Mouse (Mus musculus) CD4-positive, CD25-positive, alpha-beta regulatory T cell, adult 4 months (primary cell): Measurements from ENCODE around the gene Pvrig. TPM values are rescaled to one million over a fixed set of nuclear protein-coding genes. Genes with fewer than 3 reads are reported as not detected.
"Not testable (repeated sequence)": the region's sequence is repeated elsewhere in the genome, so short reads cannot be mapped to it uniquely, and the experiment has no call there.

Experiments
- ATAC-seq: one replicate; pipeline ENCODE4 v1.8.0; 2017
- polyA plus RNA-seq, 2 experiments: library from polyadenylated mRNA; unstranded; fragments of 100-300 nt; shearing (Covaris generic); gene quantifications; one replicate each; pipeline ENCODE4 v1.2.1; 2017

Pvrig gene
- polyA plus RNA-seq = 10 to 100 TPM; 12.0 to 12.9 TPM

- ATAC-seq = no peak
Measured at GRCm38 (mm10) chr5:138341661-138342060, at the start of gene Pvrig. Pvrig (plus strand) TSS chr5:138341961.

DNA sequence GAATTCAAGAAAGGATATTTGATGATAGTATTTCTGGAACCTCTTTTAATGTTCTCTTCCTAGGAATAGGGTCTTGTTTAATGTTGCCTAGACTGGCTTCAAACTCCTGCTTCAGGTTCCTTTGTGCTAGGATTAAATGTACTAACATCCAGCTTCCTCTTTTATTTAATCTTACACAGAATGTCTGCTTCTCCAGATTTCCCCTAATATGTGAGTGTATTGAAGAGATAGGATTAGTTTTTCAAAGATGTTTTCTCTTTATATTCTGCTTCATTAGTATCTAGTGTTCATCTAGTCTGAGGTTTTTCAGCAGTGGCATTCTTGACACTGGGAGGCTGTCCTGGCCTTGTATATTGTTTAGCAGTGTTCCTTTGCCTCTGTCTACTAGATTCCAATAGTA lies 47.6 kb upstream of the Pvrig start:
- no peak for ATAC-seq

DNA sequence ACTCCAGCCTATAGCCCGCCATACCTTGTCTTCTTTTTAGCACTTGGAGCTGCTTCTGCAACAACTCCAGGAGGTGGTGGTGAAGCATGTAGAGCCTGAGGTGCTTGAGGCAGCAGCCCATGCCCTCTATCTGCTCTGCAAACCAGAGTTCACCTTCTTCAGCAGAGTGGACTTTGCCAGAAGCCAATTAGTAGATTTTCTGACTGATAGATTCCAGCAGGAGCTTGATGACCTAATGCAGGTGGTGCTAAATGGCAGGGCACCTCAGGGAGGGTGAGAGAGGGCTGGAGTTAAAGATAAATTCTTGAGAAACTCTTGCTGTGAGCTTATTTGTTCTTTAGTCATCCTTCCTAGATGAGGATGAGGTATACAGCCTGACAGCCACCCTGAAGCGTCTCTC lies 42.1 kb upstream of the Pvrig start:
- no peak for ATAC-seq

- ATAC-seq = no peak
Measured at GRCm38 (mm10) chr5:138312795-138313194, 29.0 kb upstream of the Pvrig start.

DNA sequence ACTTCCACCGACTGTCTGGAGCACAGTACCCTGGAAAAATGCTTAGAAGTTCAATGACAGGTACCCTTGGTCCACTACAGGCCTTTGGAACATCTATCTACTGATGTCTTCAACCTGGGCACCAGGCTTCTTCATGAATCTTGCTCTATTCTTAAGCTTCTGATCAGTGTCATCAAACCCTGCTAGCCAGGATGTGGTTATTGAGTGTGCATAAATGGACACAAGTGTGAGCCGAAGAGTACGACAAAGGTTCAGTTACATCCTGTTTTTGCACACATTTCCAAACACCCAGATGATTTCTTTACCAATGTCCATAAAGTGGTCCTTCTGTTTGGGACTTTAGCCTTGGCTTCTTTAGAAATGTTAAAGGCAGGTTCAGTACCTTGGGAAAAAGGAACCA lies 1.5 kb downstream of the Pvrig start:
- ATAC-seq = peak; percentile 71

GRCm38 (mm10) chr5:138363208-138363607 lies 21.4 kb downstream of the Pvrig start:
- ATAC-seq = not testable (repeated sequence)

DNA sequence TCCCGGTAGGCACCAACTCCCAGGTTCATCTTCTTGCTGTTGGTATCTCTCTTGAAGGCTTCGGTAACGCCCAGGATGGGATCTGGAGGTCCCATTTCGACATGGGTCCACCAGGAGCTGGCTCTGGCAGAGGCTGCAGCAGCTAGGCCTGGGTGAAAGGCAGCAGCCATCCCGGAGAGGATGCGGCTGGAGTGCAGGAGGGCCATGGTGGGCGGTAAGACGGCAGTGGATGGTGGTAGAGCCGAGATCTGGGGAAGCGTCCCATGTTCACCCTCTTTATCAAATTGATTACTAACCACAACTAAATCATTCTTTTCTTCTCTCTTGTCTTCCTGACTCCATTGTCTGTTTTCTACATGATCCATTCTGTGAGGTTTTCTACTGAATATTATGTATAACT lies 23.6 kb downstream of the Pvrig start:
- not testable (repeated sequence) for ATAC-seq

Other genes starting within 250 kb of the Pvrig start
- 10 to 100 TPM; 22.8 TPM for gene Zscan21, start 225.1 kb upstream of the Pvrig start, polyA plus RNA-seq
- 10 to 100 TPM; 10.6 to 20.3 TPM for gene Zfp113, start 186.2 kb upstream of the Pvrig start, polyA plus RNA-seq
- gene Cops6, start 180.9 kb upstream of the Pvrig start, polyA plus RNA-seq = 100 to 1,000 TPM; 184 to 231 TPM
- gene Ap4m1, start 170.0 kb upstream of the Pvrig start, polyA plus RNA-seq = 1 to 10 TPM; 5.3 to 6.1 TPM
- 10 to 100 TPM; 47.6 to 74.5 TPM for gene Mcm7, start 169.5 kb upstream of the Pvrig start, polyA plus RNA-seq
- gene Taf6, start 154.5 kb upstream of the Pvrig start, polyA plus RNA-seq = 10 to 100 TPM; 60.5 to 73.4 TPM
- gene Cnpy4, start 154.5 kb upstream of the Pvrig start, polyA plus RNA-seq = 10 to 100 TPM; 42.2 to 61.8 TPM
- not detected for gene Mblac1, start 147.6 kb upstream of the Pvrig start, polyA plus RNA-seq
- gene Nxpe5, start 116.1 kb upstream of the Pvrig start, polyA plus RNA-seq = under 1 TPM in 1 of 2 experiments, not detected in 1; 0.31 TPM
- 100 to 1,000 TPM; 111 to 120 TPM for gene Lamtor4, start 86.5 kb upstream of the Pvrig start, polyA plus RNA-seq
- gene BC037034, start 77.9 kb upstream of the Pvrig start, polyA plus RNA-seq = 1 to 10 TPM; 2.7 to 4.4 TPM
- gene Gal3st4, start 69.1 kb upstream of the Pvrig start, polyA plus RNA-seq = under 1 TPM in 1 of 2 experiments, not detected in 1; 0.77 TPM
- gene Gm43720, start 62.0 kb upstream of the Pvrig start, polyA plus RNA-seq = not detected
- gene Gpc2, start 62.0 kb upstream of the Pvrig start, polyA plus RNA-seq = under 1 TPM; 0.19 to 0.96 TPM
- gene Stag3, start 61.7 kb upstream of the Pvrig start, polyA plus RNA-seq = under 1 TPM in 1 of 2 experiments, not detected in 1; 0.70 TPM
- gene Zfp157, start 99.5 kb downstream of the Pvrig start, polyA plus RNA-seq = 10 to 100 TPM; 17.5 to 19.9 TPM
- gene 1700123K08Rik, start 222.8 kb downstream of the Pvrig start, polyA plus RNA-seq = not detected